Mouse (Mus musculus) heart, adult 2 months (tissue): ENCODE measurements around the gene Nudt17. TPM values are rescaled to one million over a fixed set of nuclear protein-coding genes. Genes with fewer than 3 reads are reported as not detected.

Source experiments
- DNase-seq, 2 experiments: peaks; one replicate each; pipeline ENCODE4 v3.0.0; 2021
- H3K27ac ChIP-seq: fragments of 200-600 bp; 2 replicates; pipeline ENCODE4 v1.8.1; 2022
- H3K27me3 ChIP-seq: fragments of 200-500 bp; 2 replicates; pipeline ENCODE4 v1.6.1; 2012; ENCODE audit warnings: mild to moderate bottlenecking, low read length, inconsistent platforms, mixed read lengths; ENCODE audit not compliant: control insufficient read depth, insufficient read depth
- H3K36me3 ChIP-seq: fragments of 200-500 bp; 2 replicates; pipeline ENCODE4 v1.6.1; 2012; ENCODE audit warnings: low read length, inconsistent platforms; ENCODE audit not compliant: control insufficient read depth, insufficient read depth
- H3K4me1 ChIP-seq: fragments of 200-500 bp; 2 replicates; pipeline ENCODE4 v1.6.1; 2011; ENCODE audit warnings: low read length; ENCODE audit not compliant: control insufficient read depth, insufficient read depth
- H3K4me3 ChIP-seq: fragments of 200-600 bp; 2 replicates; pipeline ENCODE4 v1.8.1; 2022
- H3K79me2 ChIP-seq: fragments of 200-500 bp; replicated peaks from 2 replicates; pipeline ENCODE4 v1.6.1; 2012; ENCODE audit warnings: mild to moderate bottlenecking, inconsistent platforms, low read length, moderate library complexity, mixed read lengths; ENCODE audit not compliant: control insufficient read depth, insufficient read depth
- H3K9ac ChIP-seq: fragments of 200-500 bp; 2 replicates; pipeline ENCODE4 v1.6.1; 2012; ENCODE audit warnings: low read depth, mild to moderate bottlenecking, control low read depth, inconsistent platforms, low read length, mixed read lengths
- CTCF ChIP-seq: fragments of 200-600 bp; IDR thresholded peaks from 2 replicates; pipeline ENCODE4 v1.8.1; 2022; ENCODE audit warnings: antibody characterized with exemption, mild to moderate bottlenecking, moderate library complexity
- EP300 ChIP-seq: fragments of 200-500 bp; IDR thresholded peaks from 2 replicates; pipeline ENCODE4 v1.6.1; 2011; ENCODE audit warnings: low read depth, low read length, control low read depth; ENCODE audit not compliant: insufficient read depth
- POLR2A ChIP-seq: fragments of 200-500 bp; IDR thresholded peaks from 2 replicates; pipeline ENCODE4 v1.6.1; 2011; ENCODE audit warnings: mild to moderate bottlenecking, low read depth, low read length, control low read depth; ENCODE audit not compliant: insufficient read depth
- WGBS: fragments of 180-500 bp; shearing (Covaris S2); methylation state at CpG from one replicate; pipeline ENCODE4 v1.1.7; 2018; 5-methylcytosine and 5-hydroxymethylcytosine counted together
- intact Hi-C: fragments of 180-260 bp; cut with DNase I; formaldehyde crosslinking; loops from one replicate; pipeline ENCODE4 v1.15.1; 2025
- polyA plus RNA-seq: library from polyadenylated mRNA; depleted of rRNA; stranded (reverse); fragments of >200 nt; gene quantifications from 2 replicates; pipeline ENCODE4 v1.2.3, GENCODE M21; 2012
- total RNA-seq, 2 experiments: library from RNA; stranded (reverse); gene quantifications; 2 replicates each; pipeline ENCODE4 v1.2.3; 2021

The Nudt17 gene
- total and polyA plus RNA-seq, 3 experiments: 2.6 to 4.8 (median 3.1) TPM

- Histone ChIP-seq H3K36me3 (no peaks in the 10 kb centered on the region), H3K79me2 (no peaks in the 10 kb centered on the region), H3K4me1 (no peaks in the 10 kb centered on the region), H3K4me3 (no peak overlapping the region), H3K9ac (no peak overlapping the region), H3K27ac (no peak overlapping the region), H3K27me3 (no peaks in the 10 kb centered on the region)
- TF ChIP-seq POLR2A: no peak
- TF ChIP-seq CTCF: no peak
- TF ChIP-seq EP300: no peak
- DNase-seq: no peak
- intact Hi-C loops: no loop called here
- 86% methylated on average over 3 of the region's 3 CpGs for WGBS
These were observed 24.9 kb downstream of the Nudt17 start for GRCm38 (mm10) chr3:96683496-96683895.

GRCm38 (mm10) chr3:96680269-96680956 lies 27.9 kb downstream of the Nudt17 start:
- H3K9ac ChIP-seq: no peak overlapping the region
- WGBS: 37% methylated on average over 12 of the region's 12 CpGs
- DNase-seq: no peak
- H3K36me3 ChIP-seq: no peaks in the 10 kb centered on the region
- TF ChIP-seq CTCF: no peak
- no peak for TF ChIP-seq EP300
- no peak for TF ChIP-seq POLR2A
- H3K27me3 ChIP-seq: no peaks in the 10 kb centered on the region
- H3K79me2 ChIP-seq: no peaks in the 10 kb centered on the region
- H3K27ac ChIP-seq: no peak overlapping the region
- no peaks in the 10 kb centered on the region for H3K4me1 ChIP-seq
- no peak overlapping the region for H3K4me3 ChIP-seq
- intact Hi-C loops: no loop called here

GRCm38 (mm10) chr3:96679159-96679674 lies 29.1 kb downstream of the Nudt17 start:
- TF ChIP-seq EP300: no peak
- no peak for TF ChIP-seq CTCF
- no peak for TF ChIP-seq POLR2A
- H3K27me3 ChIP-seq: no peaks in the 10 kb centered on the region
- 29% methylated on average over 5 of the region's 5 CpGs for WGBS

GRCm38 (mm10) chr3:96678456-96678855 lies 29.9 kb downstream of the Nudt17 start:
- 70% methylated on average over 7 of the region's 7 CpGs for WGBS
- DNase-seq: no peak
- Histone ChIP-seq H3K79me2 (no peaks in the 10 kb centered on the region), H3K4me3 (no peak overlapping the region), H3K27ac (no peak overlapping the region), H3K4me1 (no peaks in the 10 kb centered on the region), H3K27me3 (no peaks in the 10 kb centered on the region), H3K9ac (no peak overlapping the region), H3K36me3 (no peaks in the 10 kb centered on the region)
- no peak for TF ChIP-seq CTCF
- TF ChIP-seq EP300: no peak
- TF ChIP-seq POLR2A: no peak
- intact Hi-C loops: no loop called here

More at GRCm38 (mm10) chr3:96679159-96679674, 29.1 kb downstream of the Nudt17 start:
- Histone ChIP-seq H3K27ac (no peak overlapping the region), H3K79me2 (no peaks in the 10 kb centered on the region), H3K9ac (no peak overlapping the region), H3K36me3 (no peaks in the 10 kb centered on the region), H3K4me1 (no peaks in the 10 kb centered on the region), H3K4me3 (no peak overlapping the region)
- intact Hi-C loops: no loop called here
- no peak for DNase-seq

- intact Hi-C loops: no loop called here
- Histone ChIP-seq H3K27me3 (no peaks in the 10 kb centered on the region), H3K4me3 (no peak overlapping the region), H3K27ac (no peak overlapping the region), H3K9ac (no peak overlapping the region), H3K4me1 (no peaks in the 10 kb centered on the region), H3K36me3 (no peaks in the 10 kb centered on the region), H3K79me2 (no peaks in the 10 kb centered on the region)
- DNase-seq: no peak
- TF ChIP-seq CTCF: no peak
- no peak for TF ChIP-seq POLR2A
- TF ChIP-seq EP300: no peak
- 67% methylated on average over 3 of the region's 3 CpGs for WGBS
These were observed 32.7 kb downstream of the Nudt17 start for GRCm38 (mm10) chr3:96675690-96676089.

- no peak overlapping the region for H3K27ac ChIP-seq
- H3K36me3 ChIP-seq: no peaks in the 10 kb centered on the region
- TF ChIP-seq EP300: no peak
- no peak for TF ChIP-seq CTCF
- TF ChIP-seq POLR2A: no peak
These were observed 33.2 kb downstream of the Nudt17 start for GRCm38 (mm10) chr3:96675171-96675570.

More at GRCm38 (mm10) chr3:96675171-96675570, 33.2 kb downstream of the Nudt17 start:
- Histone ChIP-seq H3K79me2 (no peaks in the 10 kb centered on the region), H3K27me3 (no peaks in the 10 kb centered on the region), H3K9ac (no peak overlapping the region), H3K4me1 (no peaks in the 10 kb centered on the region), H3K4me3 (no peak overlapping the region)
- 86% methylated on average over 3 of the region's 3 CpGs for WGBS
- DNase-seq: no peak
- intact Hi-C loops: no loop called here
